Mouse (Mus musculus) forebrain, postnatal 0 days (tissue): ENCODE measurements at regions not wholly inside any gene's neighbourhood (a gene's known extent, or its start where the extent isn't known, plus 50 kb on each side); places are given as distances from the start of the nearest gene placed in this dataset.

Source experiments
- ATAC-seq: fragments of 200-750 bp; cut with Nextera tagmentation; 2 replicates; pipeline ENCODE4 v1.8.0; 2017; ENCODE audit warnings: mild to moderate bottlenecking, moderate library complexity
- DNase-seq: peaks from one replicate; pipeline ENCODE4 v3.0.0-alpha.2; 2015
- H3K27ac ChIP-seq: fragments of 300-500 bp; sonication (generic); 2 replicates; pipeline ENCODE4 v1.5.1; 2014; ENCODE audit warnings: low read depth, mild to moderate bottlenecking, antibody characterized with exemption, low read length, moderate library complexity, mixed read lengths
- H3K27me3 ChIP-seq: fragments of 300-500 bp; sonication (generic); 2 replicates; pipeline ENCODE4 v1.6.1; 2014; ENCODE audit warnings: mild to moderate bottlenecking, low read length, mixed read lengths; ENCODE audit not compliant: insufficient read depth
- H3K36me3 ChIP-seq: fragments of 300-500 bp; sonication (generic); 2 replicates; pipeline ENCODE4 v1.6.1; 2014; ENCODE audit warnings: mild to moderate bottlenecking, moderate library complexity; ENCODE audit not compliant: insufficient read depth
- H3K4me1 ChIP-seq: fragments of 300-500 bp; sonication (generic); 2 replicates; pipeline ENCODE4 v1.6.1; 2014; ENCODE audit warnings: antibody characterized with exemption; ENCODE audit not compliant: insufficient read depth
- H3K4me2 ChIP-seq: fragments of 300-500 bp; sonication (generic); 2 replicates; pipeline ENCODE4 v1.6.1; 2014; ENCODE audit warnings: low read depth, mild to moderate bottlenecking, moderate library complexity
- H3K4me3 ChIP-seq: fragments of 300-500 bp; sonication (generic); 2 replicates; pipeline ENCODE4 v1.5.1; 2014; ENCODE audit warnings: low read depth, low read length, mixed read lengths
- H3K9ac ChIP-seq: fragments of 300-500 bp; sonication (generic); 2 replicates; pipeline ENCODE4 v1.6.1; 2014; ENCODE audit warnings: mild to moderate bottlenecking
- H3K9me3 ChIP-seq: fragments of 300-500 bp; sonication (generic); 2 replicates; pipeline ENCODE4 v1.6.1; 2016; ENCODE audit warnings: low read length
- CTCF ChIP-seq: sonication (generic); IDR thresholded peaks from 2 replicates; pipeline ENCODE4 v1.5.1; 2016; ENCODE audit warnings: antibody characterized with exemption, control low read depth, low read depth
- WGBS: fragments of 180-500 bp; shearing (Covaris S2); extraction: QIAGEN DNeasy Blood & Tissue Kit; methylation state at CpG from one replicate; pipeline ENCODE4 v1.1.7; 2014; 5-methylcytosine and 5-hydroxymethylcytosine counted together

DNA sequence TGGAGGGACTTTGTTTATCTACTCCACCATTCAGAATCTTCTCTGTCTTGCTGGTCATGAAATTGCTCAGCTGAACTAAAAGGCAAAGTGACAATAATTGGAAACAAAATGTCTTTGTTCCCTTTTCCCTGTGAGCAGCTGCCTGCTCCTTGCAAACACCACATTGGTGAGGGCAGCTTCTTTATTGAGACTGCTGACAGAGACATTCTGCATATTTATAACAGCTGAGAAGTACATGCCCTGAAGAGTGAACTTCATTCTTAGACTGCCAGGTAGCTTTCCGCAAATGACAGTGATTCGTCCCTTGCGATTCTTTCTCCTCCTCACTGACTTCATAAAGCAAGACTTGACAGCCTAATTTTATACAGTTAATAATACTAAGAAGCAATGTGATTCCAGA, 237.0 kb downstream of the Cps1 start:
- H3K4me2 ChIP-seq, result no peak overlapping the region
- TF ChIP-seq CTCF, result no peak
- H3K27ac ChIP-seq, result no peak overlapping the region
- no peak overlapping the region for H3K4me3 ChIP-seq
- DNase-seq (peak; percentile 6), ATAC-seq (peak; percentile 51; the same call in 1 of the 2 replicates)
- H3K9ac ChIP-seq, result no peak overlapping the region
- H3K36me3 ChIP-seq, result no peaks in the 10 kb centered on the region
- WGBS, result 58% methylated on average over 3 of the region's 3 CpGs
- H3K27me3 ChIP-seq, result no peaks in the 10 kb centered on the region
- no peaks in the 10 kb centered on the region for H3K9me3 ChIP-seq
- no peaks in the 10 kb centered on the region for H3K4me1 ChIP-seq

- ATAC-seq (peak; percentile 43), DNase-seq (peak; percentile 24)
- H3K27ac ChIP-seq, result no peak overlapping the region
- no peak overlapping the region for H3K4me3 ChIP-seq
- H3K36me3 ChIP-seq, result no peaks in the 10 kb centered on the region
- no peak for TF ChIP-seq CTCF
- no peaks in the 10 kb centered on the region for H3K27me3 ChIP-seq
- peaks cover 2% of the 10 kb centered on the region; the same call in 1 of the 2 replicates for H3K4me1 ChIP-seq
- H3K4me2 ChIP-seq, result no peak overlapping the region
- 5% methylated on average over 2 of the region's 2 CpGs for WGBS
- H3K9ac ChIP-seq, result no peak overlapping the region
- no peaks in the 10 kb centered on the region for H3K9me3 ChIP-seq
These were observed 243.2 kb downstream of the Cps1 start for GRCm38 (mm10) chr1:67366038-67366437.

DNA sequence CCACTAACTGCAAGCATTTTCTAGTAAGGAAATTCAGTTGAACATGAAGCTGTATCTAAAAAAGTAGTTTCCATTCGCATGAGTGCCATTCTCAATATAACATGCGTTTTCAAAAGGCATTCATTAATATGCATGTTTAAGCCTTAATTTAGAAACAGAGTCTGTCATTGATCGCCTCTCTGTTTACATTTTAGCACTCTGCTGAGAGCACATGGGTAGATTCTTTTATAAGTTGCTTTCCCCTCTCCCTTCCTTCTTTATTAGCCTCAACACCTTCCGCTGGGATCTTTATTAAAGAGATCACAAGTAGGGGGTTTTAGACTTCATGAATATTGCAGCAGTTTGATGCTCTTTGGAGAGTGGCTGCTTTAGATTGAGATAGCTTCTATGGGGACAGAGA, 243.7 kb downstream of the Cps1 start:
- Histone ChIP-seq H3K4me3 (no peak overlapping the region), H3K9me3 (no peaks in the 10 kb centered on the region), H3K9ac (no peak overlapping the region), H3K36me3 (no peaks in the 10 kb centered on the region), H3K4me1 (peaks cover 2% of the 10 kb centered on the region; the same call in 1 of the 2 replicates), H3K27ac (no peak overlapping the region), H3K27me3 (no peaks in the 10 kb centered on the region), H3K4me2 (no peak overlapping the region)
- no peak for DNase-seq
- peak; percentile 56 for ATAC-seq
- no peak for TF ChIP-seq CTCF
- 9% methylated on average over 4 of the region's 4 CpGs for WGBS

DNA sequence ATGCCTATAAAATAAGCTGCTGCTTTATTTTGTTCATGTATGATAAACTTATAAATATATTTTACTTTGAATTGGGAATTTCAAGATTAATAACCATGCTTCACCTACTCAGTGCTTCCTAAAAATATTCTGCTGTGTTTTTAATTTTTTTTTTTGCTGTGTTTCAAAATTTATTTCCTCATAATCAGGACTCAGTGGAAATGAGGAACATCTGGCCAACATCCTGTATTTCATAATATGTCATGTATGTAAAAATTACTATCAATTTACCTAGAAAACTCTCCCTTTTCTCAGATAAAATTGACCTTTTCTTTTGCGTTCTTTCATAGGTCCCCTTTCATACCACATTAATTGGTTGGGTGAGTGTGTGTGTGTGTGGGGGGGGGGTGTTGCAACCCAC, 259.5 kb downstream of the Cps1 start:
- no peaks in the 10 kb centered on the region for H3K36me3 ChIP-seq
- H3K4me1 ChIP-seq, result no peaks in the 10 kb centered on the region; the same call in 1 of the 2 replicates
- no peak for DNase-seq
- H3K4me3 ChIP-seq, result no peak overlapping the region
- H3K27me3 ChIP-seq, result no peaks in the 10 kb centered on the region
- no peak overlapping the region for H3K27ac ChIP-seq
- no peak overlapping the region for H3K4me2 ChIP-seq
- H3K9me3 ChIP-seq, result no peaks in the 10 kb centered on the region
- ATAC-seq, result no peak
- no peak for TF ChIP-seq CTCF
- H3K9ac ChIP-seq, result no peak overlapping the region
- 77% methylated on average over 1 of the region's 1 CpGs for WGBS

- Histone ChIP-seq H3K36me3 (no peaks in the 10 kb centered on the region), H3K4me2 (no peak overlapping the region), H3K4me3 (no peak overlapping the region), H3K27ac (no peak overlapping the region), H3K27me3 (no peaks in the 10 kb centered on the region), H3K4me1 (no peaks in the 10 kb centered on the region; the same call in 1 of the 2 replicates), H3K9ac (no peak overlapping the region), H3K9me3 (no peaks in the 10 kb centered on the region)
- TF ChIP-seq CTCF, result no peak
- DNase-seq (no peak), ATAC-seq (peak; percentile 51)
These were observed 262.6 kb downstream of the Cps1 start for GRCm38 (mm10) chr1:67385377-67385776.

- ATAC-seq (no peak; the same call in 1 of the 2 replicates), DNase-seq (no peak)
- H3K4me1 ChIP-seq, result no peaks in the 10 kb centered on the region; the same call in 1 of the 2 replicates
- H3K4me2 ChIP-seq, result no peak overlapping the region
- no peaks in the 10 kb centered on the region for H3K9me3 ChIP-seq
- 26% methylated on average over 3 of the region's 3 CpGs for WGBS
- no peak overlapping the region for H3K27ac ChIP-seq
- H3K9ac ChIP-seq, result no peak overlapping the region
- H3K27me3 ChIP-seq, result no peaks in the 10 kb centered on the region
- TF ChIP-seq CTCF, result no peak
- H3K36me3 ChIP-seq, result no peaks in the 10 kb centered on the region
- no peak overlapping the region for H3K4me3 ChIP-seq
These were observed 264.1 kb downstream of the Cps1 start for GRCm38 (mm10) chr1:67386877-67387276.

- Histone ChIP-seq H3K4me1 (no peaks in the 10 kb centered on the region), H3K36me3 (no peaks in the 10 kb centered on the region), H3K9me3 (no peaks in the 10 kb centered on the region), H3K9ac (no peak overlapping the region), H3K4me2 (no peak overlapping the region), H3K27ac (0 out of 2 replicates have a peak overlapping the region, but pooled peaks have one; percentile 35), H3K27me3 (no peaks in the 10 kb centered on the region), H3K4me3 (no peak overlapping the region)
- 55% methylated on average over 10 of the region's 10 CpGs for WGBS
- peak; percentile 96 for ATAC-seq
- TF ChIP-seq CTCF, result no peak
- DNase-seq, result peak; percentile 53
These were observed 275.1 kb downstream of the Cps1 start for GRCm38 (mm10) chr1:67397757-67398446.
